Mouse (Mus musculus) lung, postnatal 14 days (tissue): ENCODE measurements around the gene Zpr1.

Source experiments
- DNase-seq: peaks from one replicate; pipeline ENCODE4 v3.0.0; 2021

Zpr1 gene

DNA sequence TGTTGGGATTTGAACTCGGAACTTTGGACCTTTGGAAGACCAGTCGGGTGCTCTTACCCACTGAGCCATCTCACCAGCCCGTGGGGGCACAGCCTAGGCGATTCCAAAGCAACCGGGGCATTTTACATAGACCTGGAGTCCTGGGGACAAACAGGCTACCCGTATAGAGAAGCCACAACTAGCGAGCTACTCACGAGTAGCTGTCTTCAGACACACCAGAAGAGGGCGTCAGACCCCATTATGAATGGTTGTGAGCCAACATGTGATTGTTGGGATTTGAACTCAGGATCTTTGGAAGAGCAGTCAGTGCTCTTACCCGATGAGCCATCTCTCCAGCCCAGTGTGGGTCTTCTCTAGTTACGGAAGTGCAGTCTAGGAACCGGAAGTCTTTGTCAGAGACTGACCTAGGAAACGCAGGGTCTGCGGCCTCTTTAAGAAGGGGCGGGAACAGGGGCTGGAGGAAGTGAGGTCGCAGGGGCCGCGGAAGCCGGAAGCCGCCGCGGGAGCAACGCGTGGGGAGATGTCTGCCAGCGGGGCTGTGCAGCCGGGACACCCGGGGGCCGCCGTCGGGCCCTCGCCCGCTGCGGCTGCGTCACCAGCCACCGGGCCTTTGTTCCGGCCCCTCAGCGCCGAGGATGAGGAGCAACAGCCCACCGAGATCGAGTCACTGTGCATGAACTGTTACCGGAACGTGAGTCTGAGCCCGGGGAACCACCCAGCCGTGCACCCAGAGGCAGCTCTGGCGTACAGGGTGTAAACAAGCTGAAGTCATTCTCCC, at the start of gene Zpr1:
Gene Zpr1, plus strand, starts transcription at position 388 of the 778 bp plus-strand sequence.
- peak; percentile 86 for DNase-seq

DNA sequence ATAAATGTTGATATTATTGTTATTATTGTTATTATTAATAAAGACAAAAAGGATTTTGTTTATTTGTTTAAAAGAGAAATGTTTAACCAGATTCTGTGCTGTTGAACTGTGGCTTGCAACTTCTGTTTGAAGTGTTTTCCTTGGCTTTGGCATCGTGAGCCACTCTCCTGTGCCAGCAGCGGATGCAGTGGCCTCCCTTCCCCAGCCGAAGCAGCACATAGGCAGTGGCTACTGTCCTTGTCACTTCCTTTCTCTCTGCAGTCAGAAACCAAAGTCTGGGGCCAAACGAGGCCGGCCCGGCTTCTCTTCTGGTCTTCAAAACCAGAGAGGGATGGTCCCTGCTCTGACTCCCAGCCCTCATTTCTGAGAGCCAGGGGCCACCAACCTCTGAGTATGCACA, 49.8 kb upstream of the Zpr1 start:
- peak; percentile 21 for DNase-seq

DNA sequence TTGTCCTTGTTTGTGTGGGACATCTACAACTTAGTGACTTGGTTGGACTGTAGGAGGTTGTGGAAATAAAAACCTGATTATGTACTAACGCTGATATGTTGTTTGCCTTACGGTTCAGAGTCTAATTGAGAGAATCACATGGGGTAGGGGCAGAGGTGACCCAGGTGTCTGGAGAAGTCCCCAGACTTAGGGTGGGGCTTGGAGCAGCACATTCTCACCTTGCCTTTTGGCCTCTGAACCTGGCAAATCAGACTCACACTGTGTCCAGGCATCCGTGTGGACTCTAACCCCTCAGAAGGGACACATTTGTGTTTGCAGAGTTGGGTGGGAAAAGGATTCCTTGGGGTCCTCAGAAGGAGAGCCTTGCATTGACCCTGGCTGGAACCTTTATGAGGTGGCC, 48.8 kb upstream of the Zpr1 start:
- no peak for DNase-seq

DNA sequence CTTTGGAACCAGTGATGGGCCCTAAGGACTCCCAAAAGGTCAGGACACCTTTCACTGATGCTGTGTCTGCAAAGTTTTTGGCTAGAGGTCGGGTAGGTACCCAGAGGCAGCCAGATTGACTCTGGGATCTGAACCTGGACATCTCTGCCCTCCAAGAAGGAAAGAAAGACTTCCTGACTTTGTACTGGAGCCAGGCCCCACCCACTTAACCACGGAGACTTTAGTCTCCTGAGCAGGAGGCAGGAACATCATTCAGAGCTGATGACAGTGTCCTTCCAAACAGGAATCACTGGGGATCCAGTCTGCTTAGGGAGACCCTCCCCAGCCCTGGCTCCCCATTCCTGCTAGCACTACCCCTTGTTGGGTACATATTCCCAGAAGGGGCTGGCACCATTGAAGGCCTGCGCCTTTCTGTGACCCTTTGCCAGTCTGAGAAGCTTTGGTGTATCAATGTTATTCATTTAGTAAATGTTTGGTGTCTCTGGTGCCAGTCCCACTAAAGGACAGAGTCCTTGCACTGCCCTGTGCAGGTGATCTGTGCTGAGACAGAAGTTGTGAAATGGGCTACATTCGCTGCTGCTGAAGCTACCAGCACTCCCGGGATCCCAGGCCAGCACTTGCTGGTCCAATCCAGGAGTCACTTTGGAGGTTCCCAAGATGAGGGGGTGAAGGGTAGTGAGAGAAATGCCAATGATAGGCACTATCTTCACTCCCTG, 47.8 kb upstream of the Zpr1 start:
- no peak for DNase-seq

DNA sequence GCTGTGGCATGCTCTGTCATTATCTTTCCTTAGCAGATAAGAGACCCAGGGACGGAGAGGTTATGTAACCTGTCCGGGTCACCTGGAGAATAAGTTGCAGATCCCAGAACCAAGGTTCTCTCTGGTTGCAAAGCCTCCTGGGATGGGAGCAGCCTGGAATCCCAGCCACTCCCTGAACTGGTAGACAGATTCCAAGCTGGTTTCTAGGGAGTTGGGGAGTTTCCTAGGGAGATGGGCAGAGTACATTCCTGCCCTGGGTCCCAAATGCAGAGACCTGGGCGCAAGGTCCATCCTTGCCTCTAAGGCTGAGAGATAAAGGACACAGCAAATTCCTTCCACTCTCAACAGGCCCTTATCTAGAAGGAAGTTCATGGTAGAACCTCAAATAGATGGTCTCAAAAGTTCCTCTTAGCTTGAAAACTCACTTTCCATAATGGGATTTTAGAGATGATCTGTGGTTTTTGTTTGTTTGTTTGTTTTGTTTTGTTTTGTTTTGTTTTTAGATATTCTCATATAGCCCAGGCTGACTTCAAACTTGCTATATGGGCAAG, 45.7 kb upstream of the Zpr1 start:
- no peak for DNase-seq

DNA sequence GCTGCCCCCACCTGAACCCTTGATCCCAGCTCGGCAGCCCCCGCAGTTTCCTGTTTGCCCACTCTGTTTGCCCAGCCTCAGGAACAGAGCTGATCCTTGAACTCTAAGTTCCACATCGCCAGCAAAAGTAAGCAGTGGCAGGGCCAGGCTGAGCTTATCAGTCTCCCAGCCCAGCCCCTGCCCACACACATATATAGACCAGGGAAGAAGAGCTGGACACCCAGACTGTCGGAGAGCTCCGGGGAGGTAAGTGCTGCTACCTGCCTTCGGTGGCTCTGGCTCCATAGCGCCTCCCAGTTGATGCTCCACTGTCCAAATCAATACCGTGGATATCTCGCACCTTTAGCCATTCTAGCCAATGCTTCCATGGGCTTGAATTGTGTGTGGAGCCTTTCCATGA, 44.4 kb upstream of the Zpr1 start, which contains the start of gene Apoa1:
Gene Apoa1, plus strand, starts transcription at position 90 of the 400 bp plus-strand sequence.
- no peak for DNase-seq

DNA sequence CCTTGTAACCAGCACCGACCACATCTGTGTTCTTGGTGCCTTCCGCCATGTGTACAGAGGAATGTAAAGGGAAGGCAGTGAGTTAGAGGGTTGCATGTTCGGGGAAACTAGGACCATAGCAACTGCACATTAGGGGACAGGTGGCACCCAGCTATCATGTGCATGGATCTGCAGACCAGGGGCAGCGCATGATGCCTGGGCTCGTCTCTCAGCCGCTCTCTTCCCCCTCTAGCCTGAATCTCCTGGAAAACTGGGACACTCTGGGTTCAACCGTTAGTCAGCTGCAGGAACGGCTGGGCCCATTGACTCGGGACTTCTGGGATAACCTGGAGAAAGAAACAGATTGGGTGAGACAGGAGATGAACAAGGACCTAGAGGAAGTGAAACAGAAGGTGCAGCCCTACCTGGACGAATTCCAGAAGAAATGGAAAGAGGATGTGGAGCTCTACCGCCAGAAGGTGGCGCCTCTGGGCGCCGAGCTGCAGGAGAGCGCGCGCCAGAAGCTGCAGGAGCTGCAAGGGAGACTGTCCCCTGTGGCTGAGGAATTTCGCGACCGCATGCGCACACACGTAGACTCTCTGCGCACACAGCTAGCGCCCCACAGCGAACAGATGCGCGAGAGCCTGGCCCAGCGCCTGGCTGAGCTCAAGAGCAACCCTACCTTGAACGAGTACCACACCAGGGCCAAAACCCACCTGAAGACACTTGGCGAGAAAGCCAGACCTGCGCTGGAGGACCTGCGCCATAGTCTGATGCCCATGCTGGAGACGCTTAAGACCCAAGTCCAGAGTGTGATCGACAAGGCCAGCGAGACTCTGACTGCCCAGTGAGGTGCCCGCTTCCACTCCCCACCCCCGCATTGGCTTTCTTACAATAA, 43.1 kb upstream of the Zpr1 start:
- peak; percentile 84 for DNase-seq

DNA sequence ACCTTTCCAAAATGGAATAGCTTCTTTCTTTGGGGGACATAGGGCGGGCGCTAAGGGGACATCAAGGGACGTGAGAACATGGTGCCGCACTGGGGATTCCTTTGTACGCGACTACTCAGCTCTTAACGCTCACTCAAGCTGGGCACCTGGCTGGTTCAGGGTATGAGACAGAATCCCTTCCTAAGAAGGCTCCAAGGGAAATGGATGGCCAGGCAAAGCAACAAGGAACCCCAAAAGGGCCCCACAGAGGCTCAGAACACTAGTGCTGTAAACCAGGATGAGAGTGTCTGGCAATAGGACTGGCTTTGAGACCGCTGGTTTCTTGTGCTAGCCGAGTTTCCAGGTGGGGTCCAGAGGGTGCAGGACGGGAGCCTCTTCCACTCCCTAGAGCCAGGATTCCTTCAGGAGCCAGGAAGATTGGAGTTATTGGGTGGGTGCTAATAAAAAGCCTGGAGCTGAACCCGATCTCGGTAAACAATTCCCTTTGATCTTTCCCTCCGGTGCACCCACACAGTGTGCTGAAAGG, 42.4 kb upstream of the Zpr1 start:
- no peak for DNase-seq

DNA sequence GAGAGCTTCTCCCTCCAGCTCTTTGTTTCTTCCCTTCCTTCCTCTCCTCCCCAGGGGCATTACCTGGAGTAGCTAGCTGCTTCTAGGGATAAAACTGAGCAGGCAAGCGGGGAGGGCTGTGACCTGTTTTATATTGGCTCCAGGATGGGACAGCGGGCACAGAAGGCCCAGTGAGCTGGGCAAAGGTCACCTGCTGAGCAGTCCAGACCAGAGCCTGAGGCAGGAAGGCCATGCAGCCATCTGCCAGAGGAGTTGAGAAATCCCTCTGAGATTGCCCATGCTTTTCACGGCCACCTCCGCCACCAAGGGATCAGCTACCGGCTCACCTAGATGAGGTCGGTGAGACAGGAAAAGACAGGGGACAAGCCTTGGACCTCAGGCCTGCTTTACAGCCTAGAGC, 37.7 kb upstream of the Zpr1 start:
- no peak for DNase-seq

DNA sequence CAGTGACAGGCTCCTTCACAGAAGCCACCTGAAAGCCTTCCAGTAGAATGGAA, 37.4 kb upstream of the Zpr1 start, which contains the start of gene Apoc3:
Gene Apoc3, minus strand, starts transcription at position 41 of the 53 bp plus-strand sequence.
- DNase-seq: no peak

DNA sequence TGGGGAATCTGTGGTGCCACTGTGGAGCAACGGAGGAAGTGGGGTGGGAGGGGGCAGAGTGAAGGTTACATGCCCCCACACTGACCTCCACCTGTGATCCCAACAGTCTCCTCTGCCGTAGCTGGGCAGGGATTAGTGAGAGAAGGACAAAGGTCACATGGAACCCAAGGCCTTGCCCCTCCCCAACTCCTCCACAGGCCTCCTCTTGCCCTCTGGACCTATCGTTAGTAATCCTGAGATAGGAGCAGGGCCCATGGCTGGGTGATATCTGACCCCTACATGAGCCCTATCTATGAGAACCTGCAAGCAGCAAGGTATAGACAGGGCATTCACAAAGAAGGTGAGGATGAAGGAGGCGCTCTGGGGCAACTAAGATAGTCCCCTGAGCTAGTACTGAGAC, 37.2 kb upstream of the Zpr1 start:
- no peak for DNase-seq

DNA sequence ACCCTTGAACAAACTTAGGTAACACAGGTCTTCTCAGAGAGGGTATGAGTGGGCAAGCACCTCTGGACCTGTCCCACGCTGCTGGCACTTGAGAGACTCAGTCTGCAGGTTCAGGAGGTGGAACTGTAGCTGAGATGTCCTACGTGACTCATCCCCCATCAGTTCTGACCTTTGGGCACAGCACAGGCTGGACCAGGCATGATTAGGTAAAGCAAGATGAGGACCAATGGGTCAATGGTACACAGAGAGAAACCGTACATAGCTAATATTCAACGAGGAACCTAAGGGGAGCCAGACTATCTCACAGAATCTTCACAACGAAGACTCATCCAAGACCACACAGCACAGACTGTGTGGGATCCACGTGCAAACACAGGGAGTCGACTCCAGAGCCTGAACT, 34.0 kb upstream of the Zpr1 start:
- no peak for DNase-seq

DNA sequence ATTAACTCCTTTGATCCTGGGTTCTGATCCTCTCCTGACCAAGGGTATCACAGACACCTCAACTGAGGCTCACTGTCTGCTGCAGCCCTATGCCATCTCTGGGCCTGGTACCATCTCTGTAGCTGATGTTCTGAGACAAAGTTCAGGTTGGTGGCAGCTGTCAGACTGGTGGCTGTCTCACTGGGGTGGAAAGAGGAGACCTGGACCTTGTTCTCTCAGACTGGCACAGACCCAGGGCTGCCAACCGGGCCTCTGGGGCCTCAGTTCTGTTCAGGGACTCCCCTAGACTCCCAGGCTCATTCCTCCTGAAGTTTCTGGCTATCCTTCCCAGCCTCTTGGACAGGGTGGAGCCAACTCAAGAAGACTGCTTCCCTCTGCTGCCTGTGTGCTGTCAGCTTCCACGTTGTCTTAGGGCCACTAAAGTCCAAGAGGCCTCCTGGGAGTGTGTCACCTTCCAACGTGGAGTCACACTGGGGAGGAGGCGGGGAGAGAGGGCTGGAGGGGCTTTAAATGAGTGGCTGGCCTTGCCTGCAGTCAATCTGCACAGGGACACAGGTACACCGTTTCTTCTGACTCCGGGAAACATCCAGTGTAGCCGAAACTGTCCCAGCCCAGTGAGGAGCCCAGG, 32.2 kb upstream of the Zpr1 start, which contains the start of gene Apoa4:
Gene Apoa4, plus strand, starts transcription at position 171 of the 628 bp plus-strand sequence.
- no peak for DNase-seq

DNA sequence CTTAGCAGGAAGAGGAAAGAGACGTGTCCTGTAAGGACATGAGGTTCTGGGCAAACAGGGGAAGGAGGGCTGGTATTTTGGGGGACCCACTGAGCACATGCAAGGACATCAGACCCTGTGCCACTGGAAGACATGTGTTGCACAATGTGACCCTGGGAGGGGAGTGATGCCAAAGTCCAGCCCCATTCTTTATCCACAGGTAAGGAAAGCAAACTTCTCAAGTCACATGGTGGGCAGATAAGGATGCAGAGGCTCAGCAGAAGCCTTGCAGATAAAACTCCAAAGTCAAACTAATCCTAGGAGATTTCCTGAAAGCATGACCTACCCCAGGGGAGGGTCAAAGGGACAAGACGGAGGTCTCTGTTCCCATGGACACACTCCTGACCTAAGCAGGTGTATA, 31.0 kb upstream of the Zpr1 start:
- no peak for DNase-seq

DNA sequence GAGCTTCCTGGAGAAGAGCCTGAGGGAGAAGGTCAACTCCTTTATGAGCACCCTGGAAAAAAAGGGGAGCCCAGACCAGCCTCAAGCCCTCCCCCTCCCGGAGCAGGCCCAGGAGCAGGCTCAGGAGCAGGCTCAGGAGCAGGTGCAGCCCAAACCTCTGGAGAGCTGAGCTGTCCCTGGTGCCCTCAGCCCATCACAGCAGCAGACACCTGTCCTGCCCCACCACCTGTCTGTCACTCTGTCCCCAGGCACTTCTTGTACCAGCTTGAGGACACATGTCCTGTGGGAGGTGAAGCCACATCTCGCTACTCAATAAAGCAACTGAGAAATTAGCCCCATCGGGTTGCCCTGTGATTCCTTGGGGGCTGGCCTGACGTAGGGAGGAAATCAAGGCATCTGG, 29.7 kb upstream of the Zpr1 start:
- DNase-seq: no peak

DNA sequence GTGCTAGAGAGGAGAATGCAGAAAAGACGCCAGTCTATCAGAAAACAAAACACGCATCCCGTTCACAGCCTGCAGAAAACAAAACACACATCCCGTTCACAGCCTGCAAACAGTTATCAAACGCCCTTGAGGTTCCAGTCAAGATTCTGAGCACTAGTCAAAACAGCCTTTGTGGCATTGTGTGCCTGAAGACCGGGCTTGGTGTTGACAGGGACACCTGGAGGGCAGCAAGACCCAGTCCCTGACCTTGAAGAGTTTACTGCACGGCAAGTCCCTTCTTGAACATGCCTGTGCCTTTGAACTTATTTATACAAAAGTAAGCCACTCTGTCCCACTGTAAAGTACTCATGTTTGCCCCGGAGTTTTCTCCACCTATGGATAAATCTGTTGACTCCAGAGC, 29.3 kb upstream of the Zpr1 start:
- no peak for DNase-seq

DNA sequence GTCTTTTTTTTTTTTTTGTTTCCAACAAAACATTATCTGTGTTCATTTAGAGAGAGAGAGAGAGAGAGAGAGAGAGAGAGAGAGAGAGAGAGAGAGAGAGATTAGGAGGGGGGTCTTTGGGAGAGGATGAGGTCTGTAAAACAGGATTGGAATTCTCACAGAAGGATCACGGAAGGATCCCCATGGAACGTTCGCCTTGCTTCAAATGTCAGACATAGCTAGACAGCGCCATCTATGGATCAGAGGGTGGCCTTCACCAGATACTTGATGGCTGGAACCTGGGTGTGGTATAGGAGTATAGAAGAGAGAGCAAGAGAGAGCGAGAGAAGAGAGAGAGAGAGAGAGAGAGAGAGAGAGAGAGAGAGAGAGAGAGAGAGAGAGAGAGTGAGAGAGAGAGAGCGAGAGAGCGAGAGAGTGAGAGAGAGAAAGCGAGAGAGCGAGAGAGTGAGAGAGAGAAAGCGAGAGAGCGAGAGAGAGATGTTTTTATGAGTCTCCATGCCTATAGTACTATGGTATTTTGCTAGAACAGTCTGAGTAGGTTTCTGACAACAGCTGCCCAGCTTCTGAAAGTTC, 26.0 kb upstream of the Zpr1 start:
- peak; percentile 78 for DNase-seq

DNA sequence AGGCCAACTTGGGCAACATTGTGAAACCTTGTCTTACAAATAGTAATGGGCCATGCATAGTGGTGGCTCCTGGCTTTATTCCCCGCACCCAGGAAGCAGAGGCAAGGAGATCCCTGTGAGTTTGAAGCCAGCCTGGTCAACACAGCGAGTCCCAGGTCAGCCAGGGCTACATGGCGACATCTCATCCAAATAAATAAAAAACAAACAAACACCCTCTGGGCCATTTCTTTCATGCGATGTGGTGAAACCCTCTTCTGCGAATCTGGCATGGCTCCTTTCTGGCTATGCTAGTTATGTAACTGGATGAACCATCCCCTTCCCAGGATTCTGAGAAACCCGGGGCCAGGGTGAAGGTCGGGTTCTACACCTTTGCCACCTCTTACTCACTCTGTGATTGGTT, 16.7 kb upstream of the Zpr1 start:
- DNase-seq: no peak

DNA sequence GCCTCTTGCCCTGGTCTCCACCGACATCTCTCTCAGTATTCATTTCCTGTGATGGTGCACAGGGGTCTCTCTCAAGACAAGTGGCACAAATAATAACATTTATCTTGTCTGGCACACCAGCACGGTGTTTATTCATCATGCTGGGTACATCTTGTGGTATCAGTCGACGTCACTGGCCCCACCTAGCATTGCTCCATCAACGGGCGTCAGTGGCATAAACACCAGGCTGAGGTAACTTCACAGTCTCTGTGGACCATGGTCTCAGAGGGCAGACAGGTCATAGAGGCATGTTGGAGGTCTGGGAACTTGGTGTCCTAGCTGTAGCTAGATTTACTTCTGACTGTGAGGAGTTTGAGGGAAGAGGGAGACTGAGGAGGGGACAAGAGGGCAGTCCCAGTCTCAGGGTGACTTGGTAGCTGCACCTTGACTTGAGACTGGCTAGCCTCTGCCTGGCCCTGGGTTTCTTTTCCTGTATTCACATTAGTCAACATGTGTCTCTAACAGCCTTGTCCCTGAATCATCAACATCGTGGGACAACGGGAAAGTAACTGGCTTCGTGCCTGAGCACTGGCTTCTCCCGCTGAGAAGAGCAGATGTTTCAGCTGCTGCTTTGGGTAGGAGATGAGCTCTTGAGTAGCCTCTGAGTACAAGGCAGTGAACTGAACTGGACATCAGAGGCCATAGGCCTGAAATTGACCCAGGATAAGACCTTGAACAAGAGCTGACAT, 16.0 kb upstream of the Zpr1 start:
- DNase-seq: no peak

DNA sequence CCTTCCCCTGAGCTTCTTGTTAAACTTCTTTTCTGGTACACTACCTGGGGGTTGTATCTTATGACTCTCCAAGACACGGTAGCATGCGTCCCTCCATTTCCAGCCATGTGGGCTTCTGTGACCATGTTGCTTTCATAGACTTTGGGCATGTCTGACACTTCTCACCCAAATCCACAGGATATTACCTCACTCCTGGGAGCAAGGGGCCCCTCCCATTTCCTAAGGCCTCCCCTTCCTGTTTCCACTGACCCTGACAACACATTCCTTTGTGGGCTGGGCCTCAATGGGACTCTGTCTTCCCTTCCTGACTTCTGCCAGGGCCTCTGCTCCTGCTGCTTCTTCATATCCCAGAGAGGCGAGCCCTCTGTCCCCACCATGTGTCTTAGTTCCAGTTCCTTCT, 15.3 kb upstream of the Zpr1 start:
- DNase-seq: no peak

DNA sequence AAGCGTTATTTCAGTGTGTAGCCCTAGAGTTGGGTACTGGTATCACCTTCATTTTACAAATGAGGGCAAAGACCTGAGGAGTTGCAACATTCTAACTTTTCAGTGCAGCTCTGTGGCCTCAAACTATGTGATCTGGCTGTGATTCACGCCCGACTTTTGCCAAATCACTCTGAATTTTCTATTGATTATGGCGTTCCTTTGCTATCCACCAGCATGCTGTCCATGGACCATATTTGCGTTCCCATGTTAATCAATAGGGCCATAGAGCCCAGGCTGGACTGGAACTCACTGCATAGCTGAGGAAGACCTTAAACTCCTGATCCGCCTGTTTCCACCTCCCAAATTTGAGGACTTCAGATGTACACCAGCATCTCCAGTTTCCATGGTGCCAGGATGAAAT, 13.8 kb upstream of the Zpr1 start:
- DNase-seq: no peak

DNA sequence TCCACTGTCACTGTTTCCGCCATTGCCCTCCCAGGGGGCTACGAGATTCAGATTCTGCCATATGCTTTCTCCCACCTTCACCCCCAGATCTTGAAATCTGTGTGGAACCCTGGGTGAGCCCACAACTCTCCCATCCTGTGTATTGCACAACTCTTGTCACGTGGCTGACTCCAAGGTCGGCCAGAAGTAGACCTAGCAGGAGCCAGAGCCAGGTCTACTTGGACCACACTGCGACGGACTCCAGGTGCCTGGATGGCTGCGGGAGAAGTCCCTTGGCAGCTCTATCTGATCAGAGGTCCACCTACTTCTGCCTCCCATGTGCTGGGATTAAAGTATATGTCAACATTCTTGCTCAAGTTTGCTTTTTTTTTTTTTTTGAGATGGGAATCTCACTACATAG, 11.7 kb upstream of the Zpr1 start:
- DNase-seq: no peak
